Mouse (Mus musculus) hindbrain, postnatal 0 days (tissue): Measurements from ENCODE around the gene Arfip2. TPM values are rescaled to one million over a fixed set of nuclear protein-coding genes. Genes with fewer than 3 reads are reported as not detected.

Experiments used
- ATAC-seq: fragments of 200-750 bp; cut with Nextera tagmentation; 2 replicates; pipeline ENCODE4 v1.8.0; 2017; ENCODE audit warnings: mild to moderate bottlenecking, moderate TSS enrichment, moderate library complexity
- DNase-seq: peaks from one replicate; pipeline ENCODE4 v3.0.0-alpha.2; 2015; ENCODE audit warnings: low spot score
- H3K27ac ChIP-seq: fragments of 300-500 bp; sonication (generic); 2 replicates; pipeline ENCODE4 v1.5.1; 2014; ENCODE audit warnings: mild to moderate bottlenecking
- H3K27me3 ChIP-seq: fragments of 300-500 bp; sonication (generic); 2 replicates; pipeline ENCODE4 v1.6.1; 2014; ENCODE audit warnings: low read length, mixed read lengths; ENCODE audit not compliant: insufficient read depth
- H3K36me3 ChIP-seq: fragments of 300-500 bp; sonication (generic); 2 replicates; pipeline ENCODE4 v1.6.1; 2014; ENCODE audit warnings: low read length, mixed read lengths; ENCODE audit not compliant: insufficient read depth
- H3K4me1 ChIP-seq: fragments of 300-500 bp; sonication (generic); 2 replicates; pipeline ENCODE4 v1.6.1; 2014; ENCODE audit warnings: antibody characterized with exemption, low read length, mixed read lengths; ENCODE audit not compliant: insufficient read depth
- H3K4me2 ChIP-seq: fragments of 300-500 bp; sonication (generic); 2 replicates; pipeline ENCODE4 v1.6.1; 2014; ENCODE audit warnings: low read depth, mild to moderate bottlenecking, low read length, moderate library complexity, mixed read lengths
- H3K4me3 ChIP-seq: fragments of 300-500 bp; sonication (generic); 2 replicates; pipeline ENCODE4 v1.5.1; 2014; ENCODE audit warnings: low read length
- H3K9ac ChIP-seq: fragments of 300-500 bp; sonication (generic); replicated peaks from 2 replicates; pipeline ENCODE4 v1.6.1; 2014; ENCODE audit warnings: mild to moderate bottlenecking, low read length, moderate library complexity, mixed read lengths
- H3K9me3 ChIP-seq: fragments of 300-500 bp; sonication (generic); 2 replicates; pipeline ENCODE4 v1.6.1; 2016; ENCODE audit warnings: low read length, mixed read lengths
- CTCF ChIP-seq: IDR thresholded peaks from 2 replicates; pipeline ENCODE4 v1.5.1; 2016; ENCODE audit warnings: antibody characterized with exemption, control low read depth, low read depth
- WGBS: fragments of 180-500 bp; shearing (Covaris S2); extraction: QIAGEN DNeasy Blood & Tissue Kit; methylation state at CpG from one replicate; pipeline ENCODE4 v1.1.7; 2014; 5-methylcytosine and 5-hydroxymethylcytosine counted together
- polyA plus RNA-seq: library from polyadenylated mRNA; unstranded; fragments of >200 nt; fragmentation: Nextera tagmentation; extraction: Ambion mirVana; gene quantifications from 2 replicates; pipeline ENCODE4 v1.2.1, GENCODE M21; 2015
- total RNA-seq: library from RNA; depleted of rRNA; stranded (reverse); fragments of >200 nt; gene quantifications from 2 replicates; pipeline ENCODE4 v1.2.3, GENCODE M21; 2014

Arfip2 gene
- total and polyA plus RNA-seq, 2 experiments from 2014 or later, result 67.5 to 82.5 TPM

GRCm38 (mm10) chr7:105616561-105616960 lies 23.7 kb downstream of the Arfip2 start:
- H3K4me3 ChIP-seq, result no peak overlapping the region
- ATAC-seq (no peak), DNase-seq (no peak)
- no peaks in the 10 kb centered on the region for H3K27me3 ChIP-seq
- H3K4me2 ChIP-seq, result no peak overlapping the region
- WGBS, result 86% methylated on average over 6 of the region's 6 CpGs
- H3K9me3 ChIP-seq, result no peaks in the 10 kb centered on the region
- H3K36me3 ChIP-seq, result peaks cover 98% of the 10 kb centered on the region
- no peaks in the 10 kb centered on the region for H3K4me1 ChIP-seq
- TF ChIP-seq CTCF, result no peak
- H3K9ac ChIP-seq, result no peak overlapping the region
- H3K27ac ChIP-seq, result no peak overlapping the region

DNA sequence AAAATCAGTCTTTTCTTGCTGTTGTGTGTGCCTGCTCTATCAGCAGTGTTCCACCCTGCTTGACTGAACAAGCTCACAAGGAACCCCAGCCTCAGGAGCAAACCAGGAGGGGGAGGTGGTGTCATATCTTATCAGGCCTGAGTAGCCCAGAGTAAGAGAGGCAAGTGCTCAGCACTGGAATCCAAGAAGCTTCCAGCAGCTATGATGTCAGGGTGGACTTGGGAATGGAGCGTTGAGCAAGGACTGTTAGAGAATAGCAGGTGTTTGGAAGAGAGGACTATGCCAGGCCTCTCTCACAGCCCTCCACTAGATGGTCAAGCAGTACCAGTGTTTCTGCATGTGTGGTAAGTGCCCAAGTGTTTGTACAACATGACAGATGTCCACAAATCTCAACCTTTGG lies 24.5 kb downstream of the Arfip2 start:
- DNase-seq (no peak), ATAC-seq (no peak)
- 81% methylated on average over 1 of the region's 1 CpGs for WGBS
- Histone ChIP-seq H3K4me1 (no peaks in the 10 kb centered on the region), H3K4me3 (no peak overlapping the region), H3K27ac (no peak overlapping the region), H3K27me3 (no peaks in the 10 kb centered on the region), H3K9ac (no peak overlapping the region), H3K36me3 (peaks cover 99% of the 10 kb centered on the region), H3K9me3 (no peaks in the 10 kb centered on the region), H3K4me2 (no peak overlapping the region)
- no peak for TF ChIP-seq CTCF

DNA sequence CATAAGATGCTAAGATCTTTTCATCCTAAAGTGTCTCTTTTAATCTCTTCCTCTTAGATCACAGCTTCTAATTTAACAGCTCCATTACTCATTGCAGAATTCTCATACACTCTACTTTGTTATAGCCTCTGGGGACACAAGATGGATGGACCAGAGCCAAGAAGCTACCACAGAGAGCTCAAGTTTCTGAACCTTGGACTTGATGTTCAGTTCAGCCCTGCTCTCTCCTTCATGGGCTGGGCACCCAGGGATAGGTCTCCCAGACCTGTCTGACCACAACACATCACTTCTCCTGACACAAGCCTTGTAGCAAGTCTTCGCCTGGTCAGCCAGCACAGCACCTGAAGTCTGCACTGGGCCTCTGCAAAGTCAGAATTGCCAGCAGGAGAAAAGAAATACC lies 25.8 kb downstream of the Arfip2 start:
- Histone ChIP-seq H3K4me2 (no peak overlapping the region), H3K36me3 (peaks cover 94% of the 10 kb centered on the region), H3K4me1 (no peaks in the 10 kb centered on the region), H3K9me3 (no peaks in the 10 kb centered on the region), H3K9ac (no peak overlapping the region), H3K27ac (no peak overlapping the region), H3K4me3 (no peak overlapping the region), H3K27me3 (no peaks in the 10 kb centered on the region)
- DNase-seq, result no peak
- no peak for TF ChIP-seq CTCF
- ATAC-seq, result no peak
- 100% methylated on average over 1 of the region's 1 CpGs for WGBS

GRCm38 (mm10) chr7:105611767-105612166 lies 28.4 kb downstream of the Arfip2 start:
- Histone ChIP-seq H3K27me3 (no peaks in the 10 kb centered on the region), H3K4me2 (no peak overlapping the region), H3K9me3 (no peaks in the 10 kb centered on the region), H3K9ac (no peak overlapping the region), H3K36me3 (peaks cover 68% of the 10 kb centered on the region), H3K27ac (no peak overlapping the region), H3K4me3 (no peak overlapping the region), H3K4me1 (no peaks in the 10 kb centered on the region)
- ATAC-seq, result no peak
- no peak for DNase-seq
- 97% methylated on average over 1 of the region's 1 CpGs for WGBS
- no peak for TF ChIP-seq CTCF

DNA sequence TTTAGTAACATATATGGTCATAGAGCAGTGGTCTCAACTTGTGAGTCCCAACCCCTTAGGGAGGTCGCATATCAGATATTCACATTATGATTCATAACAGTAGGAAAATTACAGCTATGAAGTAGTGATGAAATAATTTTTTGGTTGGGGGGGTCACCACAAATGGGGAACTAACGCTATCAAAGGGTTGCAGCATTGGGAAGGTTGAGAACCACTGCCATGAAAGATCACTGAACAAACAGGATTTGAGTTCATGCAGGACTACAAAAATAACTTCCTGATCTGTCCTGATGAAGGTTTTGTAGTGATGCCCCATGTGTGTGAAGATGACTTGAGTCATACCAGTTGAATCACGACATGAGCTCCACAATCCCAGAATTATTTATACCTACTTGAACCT lies 31.7 kb downstream of the Arfip2 start:
- WGBS, result 89% methylated on average over 3 of the region's 3 CpGs

DNA sequence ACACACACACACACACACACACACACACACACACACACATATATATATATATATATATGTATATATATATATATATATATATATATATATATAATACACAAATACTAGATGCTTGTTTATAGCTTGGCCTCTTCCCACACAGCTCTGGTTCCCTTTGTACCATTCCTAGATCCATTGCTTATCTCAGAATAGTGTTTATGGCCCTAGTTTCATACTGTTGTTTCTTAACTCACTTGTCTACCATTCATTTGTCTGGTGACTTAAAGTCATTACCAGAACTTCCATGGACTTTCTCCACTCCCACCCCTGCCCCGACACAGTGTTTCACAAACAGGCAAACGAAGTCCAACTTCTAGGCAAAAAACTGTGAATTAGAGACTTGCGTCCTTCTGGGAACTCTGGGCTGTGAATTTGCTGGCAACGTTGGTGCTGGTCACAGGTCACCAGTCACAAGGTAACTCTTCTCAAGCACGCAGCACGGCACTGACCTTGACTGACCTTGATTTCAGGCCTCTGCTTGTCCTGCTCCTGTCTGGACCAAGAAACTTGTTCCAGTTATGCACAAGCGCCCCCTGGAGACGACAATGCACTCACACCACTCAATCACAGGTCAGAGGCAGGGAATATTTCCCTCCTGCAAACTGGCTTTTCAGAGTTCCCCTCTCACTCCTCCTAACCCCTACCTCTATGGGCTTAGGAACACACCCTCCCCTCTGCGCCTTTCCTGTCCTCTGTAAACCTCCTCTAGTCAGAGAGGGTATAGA lies 37.2 kb downstream of the Arfip2 start:
- H3K27me3 ChIP-seq, result no peaks in the 10 kb centered on the region
- no peaks in the 10 kb centered on the region for H3K36me3 ChIP-seq
- no peaks in the 10 kb centered on the region for H3K9me3 ChIP-seq
- no peak overlapping the region for H3K9ac ChIP-seq
- DNase-seq (peak; percentile 69), ATAC-seq (peak; percentile 67)
- no peak overlapping the region for H3K4me3 ChIP-seq
- H3K4me1 ChIP-seq, result no peaks in the 10 kb centered on the region
- TF ChIP-seq CTCF, result peak; percentile 79
- no peak overlapping the region for H3K4me2 ChIP-seq
- H3K27ac ChIP-seq, result no peak overlapping the region
- 35% methylated on average over 9 of the region's 9 CpGs for WGBS

More for the DNA sequence above, 31.7 kb downstream of the Arfip2 start:
- H3K4me3 ChIP-seq, result no peak overlapping the region
- ATAC-seq, result no peak
- peaks cover 36% of the 10 kb centered on the region for H3K36me3 ChIP-seq
- H3K4me1 ChIP-seq, result no peaks in the 10 kb centered on the region
- no peak for TF ChIP-seq CTCF
- H3K9ac ChIP-seq, result no peak overlapping the region
- H3K9me3 ChIP-seq, result no peaks in the 10 kb centered on the region
- H3K27ac ChIP-seq, result no peak overlapping the region
- no peak overlapping the region for H3K4me2 ChIP-seq
- DNase-seq, result no peak
- H3K27me3 ChIP-seq, result no peaks in the 10 kb centered on the region

DNA sequence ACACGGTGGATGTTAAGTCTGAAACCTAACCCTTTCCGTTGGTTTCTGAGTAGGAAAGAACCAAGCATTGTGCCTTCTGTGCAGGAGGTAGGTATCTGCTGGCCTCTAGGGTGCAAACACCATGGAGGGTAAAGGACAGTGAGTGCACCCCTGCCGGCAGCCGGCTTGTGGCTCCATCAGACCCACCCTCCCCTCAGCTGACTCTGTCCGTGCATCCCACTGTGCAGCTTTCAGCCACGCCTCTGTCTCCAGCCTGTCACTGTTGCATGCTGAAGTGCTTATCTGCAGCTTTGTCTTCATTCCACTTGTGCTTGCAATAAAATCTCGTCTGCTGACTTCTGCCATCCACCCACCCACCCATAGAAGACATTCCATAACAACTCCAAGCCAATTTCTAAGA lies 50.1 kb downstream of the Arfip2 start:
- Histone ChIP-seq H3K36me3 (no peaks in the 10 kb centered on the region), H3K4me2 (no peak overlapping the region), H3K4me1 (no peaks in the 10 kb centered on the region), H3K4me3 (no peak overlapping the region), H3K27me3 (no peaks in the 10 kb centered on the region), H3K9ac (no peak overlapping the region), H3K27ac (no peak overlapping the region), H3K9me3 (no peaks in the 10 kb centered on the region)
- no peak for TF ChIP-seq CTCF
- 26% methylated on average over 7 of the region's 7 CpGs for WGBS
- ATAC-seq, result no peak
- no peak for DNase-seq
